Mouse (Mus musculus): ENCODE measurements at regions not wholly inside any gene's neighbourhood (a gene's known extent, or its start where the extent isn't known, plus 50 kb on each side); places are given as distances from the start of the nearest gene placed in this dataset.
A peak's percentile ranks its signal among the peaks of the same experiment; 100 is the strongest.
"Not testable (repeated sequence)": the region's sequence is repeated elsewhere in the genome, so short reads cannot be mapped to it uniquely, and the experiment has no call there.

DNA sequence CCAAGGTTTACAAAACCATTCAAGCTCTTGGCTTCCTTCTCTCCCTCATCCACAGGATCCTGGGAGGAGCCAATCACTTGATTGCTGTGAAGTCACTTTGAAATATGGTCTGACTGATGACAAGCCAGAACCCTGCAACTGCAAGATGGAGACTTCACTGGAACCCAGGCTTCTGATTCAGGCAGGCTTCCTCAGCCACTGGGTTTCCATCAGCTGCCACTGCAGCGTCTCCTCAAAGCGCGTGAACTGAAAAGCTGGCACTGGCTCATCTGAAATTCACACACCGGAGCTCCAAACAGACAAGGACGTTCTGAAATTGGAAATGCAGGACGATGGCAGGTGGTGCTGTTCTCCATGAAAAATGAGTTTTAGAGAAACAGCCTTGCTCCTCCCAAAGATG, 280.1 kb upstream of the AI593442 start:
- Histone ChIP-seq H3K4me3 (ENCODE audit: low read length) (no peak overlapping the region), H3K36me3 (ENCODE audit: control insufficient read depth, insufficient read depth, low read length) (no peaks in the 10 kb centered on the region), H3K4me2 (replicated peaks; ENCODE audit: low read depth, low read length) (no peak overlapping the region), H3K27ac (ENCODE audit: low read depth, low read length) (no peak overlapping the region), H3K27me3 (ENCODE audit: control insufficient read depth, insufficient read depth, low read length) (no peaks in the 10 kb centered on the region), H3K9ac (ENCODE audit: low read depth, low read length) (no peak overlapping the region), H3K4me1 (ENCODE audit: control insufficient read depth, insufficient read depth, low read length) (no peaks in the 10 kb centered on the region), H3K9me3 (ENCODE audit: control insufficient read depth, low read length) (no peaks in the 10 kb centered on the region)
- 81% methylated on average over 6 of the region's 6 CpGs for WGBS
- no peak for ATAC-seq (ENCODE audit: low FRiP score, low TSS enrichment)

GRCm38 (mm10) chr9:52957245-52957644, 277.7 kb upstream of the AI593442 start:
- Histone ChIP-seq H3K9me3 (ENCODE audit: control insufficient read depth, low read length) (no peaks in the 10 kb centered on the region), H3K4me2 (replicated peaks; ENCODE audit: low read depth, low read length) (no peak overlapping the region), H3K27me3 (ENCODE audit: control insufficient read depth, insufficient read depth, low read length) (no peaks in the 10 kb centered on the region), H3K9ac (ENCODE audit: low read depth, low read length) (no peak overlapping the region), H3K4me3 (ENCODE audit: low read length) (no peak overlapping the region), H3K36me3 (ENCODE audit: control insufficient read depth, insufficient read depth, low read length) (no peaks in the 10 kb centered on the region), H3K4me1 (ENCODE audit: control insufficient read depth, insufficient read depth, low read length) (no peaks in the 10 kb centered on the region), H3K27ac (ENCODE audit: low read depth, low read length) (no peak overlapping the region)
- no peak for ATAC-seq (ENCODE audit: low FRiP score, low TSS enrichment)
- 32% methylated on average over 1 of the region's 1 CpGs for WGBS

DNA sequence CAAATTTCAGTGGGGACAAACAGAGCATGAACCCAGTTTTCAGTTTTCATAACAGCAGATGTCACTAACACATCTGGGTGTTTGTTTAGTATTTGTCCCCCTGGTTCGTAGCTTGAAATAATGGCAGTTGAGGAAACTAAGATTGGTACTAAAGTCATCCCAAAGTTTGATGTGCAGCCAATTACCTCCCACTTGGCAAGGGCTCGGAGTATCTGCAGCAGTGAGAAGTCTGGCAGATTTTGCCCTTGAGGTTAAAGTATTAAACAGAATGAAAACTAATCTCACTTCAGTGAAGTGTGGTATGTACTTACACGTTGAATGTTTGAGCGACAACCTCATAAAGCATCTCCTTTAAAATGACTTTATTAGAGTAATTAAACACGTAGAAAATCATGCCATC, 264.5 kb upstream of the AI593442 start:
- no peak overlapping the region for H3K9ac ChIP-seq (ENCODE audit: low read depth, low read length)
- no peak overlapping the region for H3K4me2 ChIP-seq (replicated peaks; ENCODE audit: low read depth, low read length)
- ATAC-seq (ENCODE audit: low FRiP score, low TSS enrichment) = no peak
- H3K9me3 ChIP-seq (ENCODE audit: control insufficient read depth, low read length) = no peaks in the 10 kb centered on the region
- WGBS = 51% methylated on average over 5 of the region's 5 CpGs
- H3K4me3 ChIP-seq (ENCODE audit: low read length) = no peak overlapping the region
- H3K36me3 ChIP-seq (ENCODE audit: control insufficient read depth, insufficient read depth, low read length) = no peaks in the 10 kb centered on the region
- 0 out of 2 replicates have a peak, but pooled peaks cover 8% of the 10 kb centered on the region for H3K4me1 ChIP-seq (ENCODE audit: control insufficient read depth, insufficient read depth, low read length)
- no peaks in the 10 kb centered on the region for H3K27me3 ChIP-seq (ENCODE audit: control insufficient read depth, insufficient read depth, low read length)
- no peak overlapping the region for H3K27ac ChIP-seq (ENCODE audit: low read depth, low read length)

DNA sequence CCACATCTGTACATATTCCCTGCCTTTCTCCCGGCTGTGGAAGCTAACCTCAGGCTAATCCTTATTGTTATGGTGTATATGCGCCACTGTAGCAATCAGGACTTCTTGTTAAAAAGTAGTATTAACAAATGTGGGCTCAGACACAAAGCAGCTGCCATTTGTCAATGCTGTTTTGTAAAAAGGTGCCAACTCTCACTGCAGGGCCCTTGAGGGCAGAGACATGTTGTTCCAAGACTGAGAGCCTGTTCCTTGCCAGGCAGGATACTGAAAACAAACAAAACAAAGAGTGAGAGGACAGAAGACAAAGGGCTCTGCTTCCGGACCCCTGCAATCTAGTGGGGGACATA, 262.0 kb upstream of the AI593442 start:
- 0 out of 2 replicates have a peak, but pooled peaks cover 8% of the 10 kb centered on the region for H3K4me1 ChIP-seq (ENCODE audit: control insufficient read depth, insufficient read depth, low read length)
- H3K27me3 ChIP-seq (ENCODE audit: control insufficient read depth, insufficient read depth, low read length) = no peaks in the 10 kb centered on the region
- H3K27ac ChIP-seq (ENCODE audit: low read depth, low read length) = no peak overlapping the region
- H3K36me3 ChIP-seq (ENCODE audit: control insufficient read depth, insufficient read depth, low read length) = no peaks in the 10 kb centered on the region
- no peak overlapping the region for H3K9ac ChIP-seq (ENCODE audit: low read depth, low read length)
- H3K4me3 ChIP-seq (ENCODE audit: low read length) = no peak overlapping the region
- no peaks in the 10 kb centered on the region for H3K9me3 ChIP-seq (ENCODE audit: control insufficient read depth, low read length)
- H3K4me2 ChIP-seq (replicated peaks; ENCODE audit: low read depth, low read length) = no peak overlapping the region
- WGBS = 29% methylated on average over 3 of the region's 3 CpGs
- ATAC-seq (ENCODE audit: low FRiP score, low TSS enrichment) = no peak

GRCm38 (mm10) chr9:52940964-52941636, 261.5 kb upstream of the AI593442 start:
- no peaks in the 10 kb centered on the region for H3K27me3 ChIP-seq (ENCODE audit: control insufficient read depth, insufficient read depth, low read length)
- H3K4me2 ChIP-seq (replicated peaks; ENCODE audit: low read depth, low read length) = no peak overlapping the region
- H3K36me3 ChIP-seq (ENCODE audit: control insufficient read depth, insufficient read depth, low read length) = no peaks in the 10 kb centered on the region
- no peaks in the 10 kb centered on the region for H3K9me3 ChIP-seq (ENCODE audit: control insufficient read depth, low read length)
- H3K27ac ChIP-seq (ENCODE audit: low read depth, low read length) = no peak overlapping the region
- WGBS = 33% methylated on average over 11 of the region's 11 CpGs
- H3K9ac ChIP-seq (ENCODE audit: low read depth, low read length) = no peak overlapping the region
- H3K4me3 ChIP-seq (ENCODE audit: low read length) = no peak overlapping the region
- ATAC-seq (ENCODE audit: low FRiP score, low TSS enrichment) = peak; percentile 66
- 0 out of 2 replicates have a peak, but pooled peaks cover 8% of the 10 kb centered on the region for H3K4me1 ChIP-seq (ENCODE audit: control insufficient read depth, insufficient read depth, low read length)

GRCm38 (mm10) chr9:52935082-52935481, 255.5 kb upstream of the AI593442 start:
- H3K27ac ChIP-seq (ENCODE audit: low read depth, low read length) = no peak overlapping the region
- H3K27me3 ChIP-seq (ENCODE audit: control insufficient read depth, insufficient read depth, low read length) = no peaks in the 10 kb centered on the region
- WGBS = 59% methylated on average over 6 of the region's 6 CpGs
- H3K9me3 ChIP-seq (ENCODE audit: control insufficient read depth, low read length) = no peaks in the 10 kb centered on the region
- H3K9ac ChIP-seq (ENCODE audit: low read depth, low read length) = no peak overlapping the region
- no peak overlapping the region for H3K4me3 ChIP-seq (ENCODE audit: low read length)
- no peaks in the 10 kb centered on the region for H3K36me3 ChIP-seq (ENCODE audit: control insufficient read depth, insufficient read depth, low read length)
- no peak overlapping the region for H3K4me2 ChIP-seq (replicated peaks; ENCODE audit: low read depth, low read length)
- no peaks in the 10 kb centered on the region for H3K4me1 ChIP-seq (ENCODE audit: control insufficient read depth, insufficient read depth, low read length)
- ATAC-seq (ENCODE audit: low FRiP score, low TSS enrichment) = no peak

- H3K9me3 ChIP-seq (ENCODE audit: control insufficient read depth, low read length) = no peaks in the 10 kb centered on the region
These were observed 237.9 kb upstream of the AI593442 start for GRCm38 (mm10) chr9:52917516-52917915.

DNA sequence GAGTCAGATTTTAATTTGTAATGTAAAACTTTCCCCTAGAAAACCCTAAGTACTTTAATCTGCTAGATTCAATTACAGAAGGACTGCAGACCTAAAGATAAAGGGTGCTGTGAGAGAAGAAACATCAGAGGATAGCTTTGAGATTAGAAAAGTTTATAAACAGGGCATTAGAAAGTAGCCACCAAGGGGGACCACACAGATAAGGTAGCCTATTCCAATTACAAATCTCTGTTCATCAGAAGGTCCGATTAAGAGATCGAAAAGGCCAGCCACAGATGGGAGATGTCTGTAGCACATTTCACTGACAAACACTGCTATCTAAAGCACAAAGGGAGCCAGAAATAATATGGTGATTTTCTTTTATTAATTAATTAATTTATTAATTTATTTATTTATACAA, 209.1 kb upstream of the AI593442 start:
- not testable (repeated sequence) for H3K27ac ChIP-seq (ENCODE audit: low read depth, low read length); H3K9me3 ChIP-seq (ENCODE audit: control insufficient read depth, low read length); H3K4me2 ChIP-seq (replicated peaks; ENCODE audit: low read depth, low read length); H3K36me3 ChIP-seq (ENCODE audit: control insufficient read depth, insufficient read depth, low read length); H3K27me3 ChIP-seq (ENCODE audit: control insufficient read depth, insufficient read depth, low read length); ATAC-seq (ENCODE audit: low FRiP score, low TSS enrichment); H3K4me3 ChIP-seq (ENCODE audit: low read length); H3K9ac ChIP-seq (ENCODE audit: low read depth, low read length); H3K4me1 ChIP-seq (ENCODE audit: control insufficient read depth, insufficient read depth, low read length)
- WGBS = no CpG with 5 or more reads among the region's 2 CpGs

More at GRCm38 (mm10) chr9:52917516-52917915, 237.9 kb upstream of the AI593442 start:
- Histone ChIP-seq H3K36me3 (ENCODE audit: control insufficient read depth, insufficient read depth, low read length) (no peaks in the 10 kb centered on the region), H3K27ac (ENCODE audit: low read depth, low read length) (no peak overlapping the region), H3K9ac (ENCODE audit: low read depth, low read length) (no peak overlapping the region), H3K27me3 (ENCODE audit: control insufficient read depth, insufficient read depth, low read length) (no peaks in the 10 kb centered on the region), H3K4me3 (ENCODE audit: low read length) (no peak overlapping the region), H3K4me2 (replicated peaks; ENCODE audit: low read depth, low read length) (no peak overlapping the region), H3K4me1 (ENCODE audit: control insufficient read depth, insufficient read depth, low read length) (no peaks in the 10 kb centered on the region)
- WGBS = 64% methylated on average over 4 of the region's 4 CpGs
- ATAC-seq (ENCODE audit: low FRiP score, low TSS enrichment) = no peak

GRCm38 (mm10) chr9:52887997-52888396, 208.4 kb upstream of the AI593442 start:
- H3K9me3 ChIP-seq (ENCODE audit: control insufficient read depth, low read length); H3K4me3 ChIP-seq (ENCODE audit: low read length); H3K9ac ChIP-seq (ENCODE audit: low read depth, low read length); H3K27me3 ChIP-seq (ENCODE audit: control insufficient read depth, insufficient read depth, low read length); ATAC-seq (ENCODE audit: low FRiP score, low TSS enrichment); H3K4me1 ChIP-seq (ENCODE audit: control insufficient read depth, insufficient read depth, low read length); H3K4me2 ChIP-seq (replicated peaks; ENCODE audit: low read depth, low read length); H3K36me3 ChIP-seq (ENCODE audit: control insufficient read depth, insufficient read depth, low read length); H3K27ac ChIP-seq (ENCODE audit: low read depth, low read length): not testable (repeated sequence)
- WGBS = no CpG with 5 or more reads among the region's 3 CpGs
